Mouse (Mus musculus): ENCODE measurements around the gene Nectin1.

DNA sequence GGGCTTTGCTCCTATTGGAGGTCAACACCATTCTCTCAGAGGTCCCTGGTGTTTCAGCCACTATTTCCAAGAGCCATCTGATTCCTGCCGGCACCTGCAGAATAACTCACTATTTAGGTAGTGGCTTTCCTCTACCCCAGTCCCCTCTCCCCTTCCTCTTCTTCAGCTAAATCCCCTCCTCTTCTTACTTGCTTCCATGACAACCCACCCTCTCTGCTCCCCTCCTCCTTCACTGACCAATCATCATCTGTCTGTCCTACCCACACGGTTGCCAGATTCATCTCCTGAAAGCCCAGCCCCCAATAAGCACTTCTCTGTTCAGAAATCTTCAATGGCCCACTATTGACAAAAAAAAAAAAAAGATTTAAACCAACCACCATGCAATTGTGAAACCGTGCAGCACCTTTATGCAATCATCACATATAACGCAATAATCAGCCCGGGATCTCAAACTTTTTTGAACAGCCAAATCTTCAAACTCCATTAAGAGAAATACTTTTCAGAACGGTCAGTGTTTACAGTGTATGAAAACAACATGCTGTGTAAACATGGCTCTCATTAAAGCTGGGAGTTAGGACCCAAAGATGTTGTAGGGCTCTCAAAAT lies 5.2 kb upstream of the Nectin1 start:
- TF ChIP-seq CTCF (IDR thresholded peaks at IDR 0.05; ENCODE audit: control insufficient read depth, insufficient read depth, low read length) (no peak), POLR2A (IDR thresholded peaks at IDR 0.05; ENCODE audit: borderline replicate concordance, control insufficient read depth, low read depth, low read length) (no peak)

All from bone marrow, adult 2 months (tissue).